Mouse (Mus musculus): ENCODE data around the gene Shld2.

The Shld2 gene

DNA sequence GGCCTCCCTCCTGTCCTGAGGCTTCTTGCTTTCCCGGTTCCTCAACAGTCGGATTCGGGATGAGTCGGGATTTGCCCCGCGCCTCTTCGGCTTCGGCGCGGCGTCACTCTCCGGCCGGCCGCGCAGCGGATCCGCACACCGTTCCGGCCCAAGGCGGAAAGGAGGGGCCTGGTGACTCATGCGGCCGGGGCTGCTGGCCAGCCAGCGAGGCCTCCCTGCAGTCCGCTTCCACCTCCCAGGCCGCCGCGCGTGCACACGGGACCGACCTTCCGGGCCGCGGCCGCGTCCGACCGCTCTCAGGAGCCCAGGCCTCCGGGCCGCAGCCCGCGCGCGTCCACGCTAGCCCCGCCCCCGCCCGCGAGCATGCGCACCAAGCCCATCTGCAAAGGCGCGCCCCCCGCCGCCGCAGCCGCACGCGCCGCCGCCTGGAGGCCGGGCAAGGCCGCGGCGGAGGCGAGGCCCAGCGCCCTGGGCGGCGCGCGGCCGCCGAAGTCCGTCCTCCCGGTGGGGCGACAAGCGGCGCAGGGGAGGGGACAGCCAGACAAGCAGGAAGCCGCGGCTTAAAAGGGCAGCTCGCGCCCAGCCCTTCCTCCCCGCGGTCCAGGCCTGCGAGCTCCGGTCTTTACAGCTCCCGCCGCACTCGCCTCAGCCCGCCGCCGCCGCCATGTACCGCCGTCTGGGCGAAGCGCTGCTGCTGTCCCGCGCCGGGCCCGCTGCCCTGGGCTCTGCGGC is at the start of gene Shld2, which contains the start of gene Glud1:
Shld2 (minus strand) TSS at position 260 of the 732 bp plus-strand sequence.
Glud1 (plus strand) TSS at position 494 of the 732 bp plus-strand sequence.
- peak; percentile 97 to 99 for DNase-seq

DNA sequence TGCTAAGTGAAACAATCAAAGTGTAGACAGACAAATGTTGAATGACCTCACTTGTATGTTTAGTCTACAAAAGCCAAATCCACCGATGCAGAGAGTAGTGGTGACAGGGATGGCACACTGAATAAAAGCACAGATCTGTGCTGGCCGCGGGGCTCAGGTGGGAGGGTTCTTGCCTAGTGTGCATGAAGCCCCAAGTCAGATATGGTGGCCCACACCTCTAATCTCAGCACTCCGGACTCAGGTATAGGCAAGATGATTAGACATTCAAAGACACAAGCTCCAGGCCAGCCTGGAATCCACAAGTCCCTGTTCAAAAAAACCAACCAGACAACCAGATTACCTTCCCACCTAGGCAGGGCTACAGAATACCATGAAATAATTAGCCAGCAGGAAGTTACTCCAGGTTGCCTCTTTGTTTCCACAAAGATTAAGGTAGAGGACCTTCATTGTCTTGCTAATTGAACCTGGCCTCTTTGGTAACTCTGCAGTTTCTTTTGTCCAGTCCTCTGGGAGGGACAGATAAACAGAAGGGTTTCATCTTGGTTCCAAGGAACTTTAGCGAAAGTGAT is 49.5 kb upstream of the Shld2 start:
- DNase-seq, result no peak

DNA sequence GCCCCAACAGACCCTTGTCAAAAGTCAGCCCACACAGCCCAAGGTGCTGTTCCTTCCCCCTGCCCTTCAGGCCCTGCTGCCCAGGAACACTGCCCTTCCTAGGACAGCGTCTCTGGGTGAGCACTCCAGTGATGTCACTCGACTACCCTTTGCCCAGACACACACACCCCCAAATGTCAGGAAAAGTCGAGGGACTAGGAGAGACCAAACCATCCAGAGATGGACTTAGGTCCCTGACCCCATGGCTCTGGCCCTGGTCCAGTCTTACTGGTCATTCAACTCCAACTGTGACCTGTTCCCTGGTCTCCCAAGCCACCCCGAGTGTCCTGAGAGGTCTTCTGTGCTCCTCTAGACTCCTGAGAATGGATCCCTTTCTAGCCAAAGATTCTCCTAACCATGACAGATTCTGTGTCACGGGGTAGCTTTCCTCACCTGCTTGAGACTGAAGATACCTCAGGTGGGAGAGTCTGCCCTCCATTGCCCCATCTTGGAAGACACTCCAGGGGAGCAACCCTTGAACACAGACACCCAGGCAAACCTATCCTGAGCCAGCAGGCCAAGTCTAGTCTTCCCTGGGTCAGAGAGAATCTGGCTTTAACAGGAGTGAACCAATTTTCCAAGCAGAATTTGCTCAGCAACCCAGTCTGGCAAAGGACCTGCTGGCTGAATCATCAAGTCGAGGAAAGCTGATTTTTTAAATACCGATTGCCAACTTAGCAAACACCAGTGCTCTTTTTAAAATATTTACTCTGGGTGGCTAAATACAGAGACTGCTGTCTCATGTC is 47.6 kb upstream of the Shld2 start:
- DNase-seq, result peak; percentile 86 to 94

DNA sequence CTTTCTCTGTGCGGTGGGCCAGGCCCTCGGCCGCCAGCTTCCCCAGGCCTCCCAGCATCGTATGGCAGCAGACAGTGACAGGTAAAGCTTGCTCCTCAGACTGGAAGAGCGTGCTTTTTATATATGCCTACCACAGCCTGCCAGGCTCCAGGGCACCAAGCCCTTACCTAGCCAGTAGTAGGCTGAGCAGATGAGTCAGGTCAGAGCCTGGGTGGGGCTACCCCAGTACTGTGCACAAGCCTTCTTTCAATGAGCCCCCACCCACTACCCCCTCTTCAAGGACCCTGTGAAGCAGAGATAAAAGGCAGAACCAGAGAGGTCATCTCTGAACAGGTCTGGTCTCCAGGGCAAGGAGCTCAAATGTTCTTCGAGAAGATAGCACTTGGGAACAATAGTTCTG is 45.0 kb upstream of the Shld2 start, which contains the start of gene Fam25c:
Fam25c (minus strand) TSS at position 133 of the 400 bp plus-strand sequence.
- no peak for DNase-seq

DNA sequence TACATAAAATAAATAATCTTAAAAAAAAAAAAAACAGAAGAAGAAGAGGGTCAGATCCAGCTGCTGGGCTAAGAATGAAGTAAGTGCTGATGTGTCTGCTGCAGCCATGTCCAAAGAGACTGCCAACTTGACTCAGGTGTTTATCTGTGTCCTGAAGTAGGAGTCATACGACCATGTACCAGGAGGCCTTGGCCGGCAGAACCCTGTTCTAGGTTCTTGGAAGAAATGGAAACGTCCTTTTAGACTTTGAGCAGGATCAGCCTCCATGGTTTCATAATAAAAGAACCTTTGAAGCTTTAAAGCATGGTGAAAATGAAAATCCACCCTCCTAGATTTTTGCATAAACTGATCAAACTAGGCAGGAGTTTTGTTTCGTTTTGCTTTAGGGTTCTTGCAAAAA is 44.2 kb upstream of the Shld2 start:
- peak; percentile 39 to 87 for DNase-seq

DNA sequence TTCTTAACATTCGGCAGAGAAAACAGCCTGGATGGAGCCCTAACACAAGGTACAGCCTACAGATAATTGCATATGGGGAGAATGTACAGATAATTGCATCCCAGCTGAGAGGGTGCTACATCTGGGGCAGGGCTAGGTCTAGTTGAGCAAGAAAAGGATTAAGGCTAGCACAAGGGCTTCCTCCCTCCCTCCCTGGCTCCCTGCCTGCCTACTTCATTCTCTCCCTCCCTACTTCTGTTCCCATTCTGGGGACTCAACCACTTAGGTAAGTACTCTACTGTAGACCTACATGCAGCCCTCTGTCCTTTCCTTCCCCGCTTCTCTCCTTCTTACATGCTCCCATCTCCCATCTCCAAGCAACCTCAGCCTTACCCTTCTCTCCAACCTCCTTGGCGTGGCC is 43.0 kb upstream of the Shld2 start:
- no peak for DNase-seq

DNA sequence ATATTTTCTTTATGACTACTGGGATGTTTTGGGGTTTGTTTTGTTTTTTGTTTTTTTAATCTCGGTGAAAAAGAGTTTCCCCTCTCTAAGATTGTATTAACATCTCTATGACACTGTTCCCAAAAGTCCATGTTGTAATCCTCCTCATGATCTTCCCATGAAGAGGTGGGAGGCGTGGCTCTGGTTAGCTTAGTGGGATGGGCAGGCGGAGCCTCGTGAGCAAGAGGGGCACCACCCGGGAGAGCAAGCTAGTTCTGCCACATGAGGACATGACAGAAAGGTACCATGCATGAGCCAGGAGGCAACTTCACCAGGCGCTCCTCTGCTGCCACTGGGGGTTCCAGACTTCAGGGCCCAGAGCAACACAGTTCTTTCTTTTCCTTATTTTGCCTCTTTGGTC is 42.2 kb upstream of the Shld2 start:
- DNase-seq, result peak in 1 of 2 experiments; percentile 38

DNA sequence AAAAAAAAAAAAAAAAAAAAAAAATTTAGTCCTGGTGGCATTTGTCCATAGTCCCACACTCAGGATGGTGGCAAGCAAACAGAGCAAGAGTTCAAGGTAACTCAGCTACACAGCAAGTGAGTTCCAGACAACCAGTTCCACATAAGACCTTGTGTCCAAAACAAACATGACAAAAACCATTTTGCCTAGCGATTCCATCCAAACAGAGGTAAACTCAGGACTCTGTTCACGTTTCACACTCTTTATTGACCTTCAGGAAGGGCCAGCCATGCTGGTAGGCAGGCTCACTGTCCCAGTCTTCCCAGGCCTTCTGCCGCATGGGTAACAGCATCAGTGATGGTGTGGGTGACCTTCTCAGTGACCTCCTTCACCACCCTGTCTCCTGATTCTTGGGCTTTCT is 41.4 kb upstream of the Shld2 start:
- DNase-seq, result peak in 1 of 2 experiments; percentile 55

DNA sequence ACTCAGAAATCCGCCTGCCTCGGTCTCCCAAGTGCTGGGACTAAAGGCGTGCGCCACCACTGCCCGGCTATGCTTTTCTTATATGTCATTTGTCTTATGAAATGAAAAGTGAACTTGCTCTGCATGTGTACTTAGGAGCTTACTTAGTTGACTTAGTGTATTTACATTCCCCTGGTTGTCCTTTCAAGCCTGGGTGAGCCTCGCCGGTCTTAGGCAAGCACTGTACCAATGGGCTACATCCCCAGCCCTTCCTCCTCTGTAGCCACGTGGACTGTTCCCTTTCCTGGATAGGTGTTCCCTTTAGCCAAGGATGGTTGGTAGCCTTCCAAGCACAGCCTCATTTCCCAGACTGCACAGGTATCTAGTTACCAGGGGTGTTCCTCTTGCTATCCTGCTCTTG is 38.7 kb upstream of the Shld2 start:
- DNase-seq, result peak; percentile 16 to 71

DNA sequence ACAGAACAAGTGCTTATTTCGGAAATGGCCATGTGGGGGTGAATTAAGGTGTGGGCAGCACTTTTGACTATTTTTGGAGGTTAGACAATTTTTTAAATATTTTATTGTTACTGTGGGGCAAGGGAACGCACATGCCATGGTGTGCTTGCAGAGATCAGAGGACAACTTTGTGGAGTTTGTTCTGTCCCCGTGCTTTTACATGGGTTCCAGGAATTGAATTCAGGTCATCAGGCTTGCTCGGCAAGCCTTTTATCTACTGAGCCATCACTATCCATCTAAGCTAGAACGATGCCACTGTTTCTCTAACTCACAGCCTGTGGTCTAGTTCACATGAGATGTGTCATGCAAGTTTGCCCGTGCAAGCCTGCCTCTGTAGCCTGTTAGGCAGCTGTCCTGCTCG is 38.0 kb upstream of the Shld2 start:
- peak in 1 of 2 experiments; percentile 30 for DNase-seq

DNA sequence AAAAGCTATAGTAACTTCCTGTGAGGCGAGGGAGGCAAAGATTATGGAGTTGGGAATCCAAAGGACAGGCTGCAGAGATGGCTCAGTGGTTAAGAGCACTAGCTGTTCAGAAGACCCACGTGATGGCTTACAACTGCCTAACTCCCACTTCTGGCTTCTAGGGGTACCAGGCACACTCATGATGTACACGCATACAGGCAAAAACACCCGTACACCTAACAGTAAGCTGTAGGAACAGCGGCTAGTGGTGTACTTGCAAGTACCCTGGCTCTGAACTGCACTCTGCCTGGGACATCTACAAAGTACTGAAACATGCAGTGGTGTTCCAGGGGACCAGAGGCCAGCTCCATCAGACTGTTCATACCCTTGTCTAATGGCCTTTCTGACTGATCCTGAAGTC is 36.8 kb upstream of the Shld2 start:
- peak in 1 of 2 experiments; percentile 33 for DNase-seq

DNA sequence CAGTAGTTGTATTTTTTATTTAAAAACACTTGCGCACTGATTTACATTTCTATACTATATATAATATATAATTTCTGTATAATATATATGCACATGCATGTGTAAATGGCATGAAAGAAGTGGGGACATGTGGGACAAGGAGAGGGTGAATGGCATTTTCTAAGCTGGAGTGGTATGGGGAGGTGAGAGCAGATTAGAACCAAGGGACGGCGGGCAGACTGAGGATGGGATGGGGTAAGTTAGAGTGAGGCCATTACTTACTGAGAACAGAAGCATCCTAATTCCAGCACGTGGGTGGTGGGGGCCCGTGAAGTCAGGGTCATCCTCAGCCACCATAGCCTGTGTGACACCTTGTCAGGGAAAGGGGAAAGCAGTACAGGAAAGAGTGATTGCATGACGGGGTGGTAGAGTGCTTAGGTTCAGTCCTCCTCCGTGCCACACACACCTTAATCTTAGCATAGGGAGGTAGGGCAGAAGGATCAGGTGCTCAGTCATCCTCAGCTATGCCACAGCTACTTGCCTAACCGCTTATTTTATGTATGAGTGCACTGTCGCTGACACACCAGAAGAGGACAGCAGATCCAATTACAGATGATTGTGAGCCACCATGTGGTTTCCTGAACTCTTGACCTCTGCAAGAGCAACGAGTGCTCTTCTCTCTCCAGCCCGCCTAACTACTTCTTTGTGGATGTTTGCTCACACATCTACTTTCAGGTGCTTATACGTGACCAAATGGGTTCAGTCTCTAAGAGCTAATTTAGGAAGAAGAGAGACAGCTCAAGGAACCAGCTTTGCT is 35.7 kb upstream of the Shld2 start:
- peak in 1 of 2 experiments; percentile 35 for DNase-seq

DNA sequence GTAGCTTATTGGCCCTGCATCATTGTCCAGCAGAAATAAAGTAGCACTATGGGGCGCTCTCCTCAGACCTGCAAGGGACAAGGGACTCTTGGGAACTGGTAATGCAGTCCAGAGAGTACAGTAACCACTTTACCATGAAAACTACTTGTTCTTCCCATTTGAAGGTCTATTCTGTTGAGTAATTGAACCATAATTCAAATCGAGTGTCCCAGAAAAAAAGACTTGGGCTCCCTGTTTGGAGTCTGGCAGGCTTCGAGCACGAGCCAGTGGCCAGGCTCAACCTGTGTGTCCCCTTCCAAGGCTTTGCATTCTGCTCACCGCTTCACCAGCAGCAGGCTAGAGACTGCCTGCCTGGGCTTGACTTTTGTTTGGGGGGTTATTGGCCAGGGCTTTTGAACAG is 34.1 kb upstream of the Shld2 start:
- peak in 1 of 2 experiments; percentile 17 for DNase-seq

DNA sequence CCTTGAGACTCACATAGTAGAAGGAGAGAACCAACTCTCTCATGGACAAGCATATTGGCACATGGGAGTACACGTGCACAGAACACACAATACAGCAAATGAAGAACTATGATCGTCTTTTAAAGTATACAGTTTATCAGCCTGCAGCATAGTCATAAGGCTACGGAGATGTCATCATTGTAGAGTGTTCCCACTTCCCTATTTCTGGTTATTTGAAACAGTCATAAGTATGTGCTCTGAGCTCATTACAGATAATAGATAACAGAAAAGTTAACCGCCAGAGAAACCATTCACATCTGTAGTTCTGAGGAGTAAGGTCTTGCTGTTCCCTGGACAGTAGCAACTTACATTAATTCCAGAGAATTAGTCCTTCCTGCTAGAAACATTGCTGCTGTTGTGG is 32.8 kb upstream of the Shld2 start:
- no peak for DNase-seq

DNA sequence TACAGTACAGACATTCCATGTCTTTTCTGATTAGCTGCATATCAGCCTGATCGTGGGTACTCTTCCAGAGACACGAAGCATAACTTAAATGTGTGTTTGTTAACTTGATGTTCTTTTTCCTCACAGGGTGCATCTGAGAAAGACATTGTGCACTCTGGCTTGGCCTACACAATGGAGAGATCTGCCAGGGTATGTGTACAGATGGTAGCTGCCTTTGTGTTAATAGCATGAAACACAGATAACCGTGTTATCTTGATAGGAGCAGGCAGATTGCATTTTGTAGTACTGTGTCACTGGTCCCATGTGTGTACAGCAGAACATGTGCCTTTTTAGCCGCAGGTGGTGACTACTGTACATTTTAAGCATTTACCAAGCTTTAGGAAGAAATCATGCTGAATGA is 31.7 kb upstream of the Shld2 start:
- no peak for DNase-seq

DNA sequence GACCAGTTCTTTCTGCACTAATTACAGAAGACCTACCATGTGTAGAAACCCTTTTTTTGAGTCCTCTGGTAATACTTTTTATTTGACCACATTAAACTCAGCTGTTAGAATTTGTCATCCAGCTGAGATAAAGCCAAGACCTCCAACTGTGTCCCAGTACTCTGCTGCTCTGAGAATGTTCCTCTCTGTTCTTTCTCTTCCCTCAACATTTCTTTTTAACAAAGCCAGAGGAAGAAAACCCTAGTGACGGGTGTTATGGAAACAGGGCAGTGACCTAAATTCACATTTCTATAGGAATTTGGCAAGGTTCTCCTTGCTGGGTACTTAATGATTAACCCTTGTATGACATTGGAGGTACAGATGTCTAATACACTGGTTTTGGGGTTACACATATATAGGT is 29.2 kb upstream of the Shld2 start:
- DNase-seq, result no peak

DNA sequence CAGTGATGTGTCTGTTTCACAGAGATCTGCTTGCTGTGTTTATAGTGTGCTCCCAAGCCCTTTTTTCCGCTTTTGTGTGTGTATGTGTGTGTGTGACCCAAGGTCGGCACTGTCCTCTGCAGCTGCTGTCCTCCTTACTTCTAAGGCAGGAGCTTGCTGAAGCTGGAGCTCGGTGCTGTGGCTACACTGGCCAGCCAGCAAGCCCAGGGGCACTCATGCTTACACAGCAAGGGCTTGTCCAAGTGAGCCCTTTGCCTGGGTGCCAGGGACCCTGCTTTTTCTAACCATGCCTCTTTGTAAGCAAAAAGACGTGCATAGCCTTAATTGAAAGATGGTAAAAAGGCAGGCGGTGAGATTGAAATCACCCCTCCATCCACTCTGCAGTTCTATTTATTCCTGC is 22.2 kb upstream of the Shld2 start:
- DNase-seq, result no peak

DNA sequence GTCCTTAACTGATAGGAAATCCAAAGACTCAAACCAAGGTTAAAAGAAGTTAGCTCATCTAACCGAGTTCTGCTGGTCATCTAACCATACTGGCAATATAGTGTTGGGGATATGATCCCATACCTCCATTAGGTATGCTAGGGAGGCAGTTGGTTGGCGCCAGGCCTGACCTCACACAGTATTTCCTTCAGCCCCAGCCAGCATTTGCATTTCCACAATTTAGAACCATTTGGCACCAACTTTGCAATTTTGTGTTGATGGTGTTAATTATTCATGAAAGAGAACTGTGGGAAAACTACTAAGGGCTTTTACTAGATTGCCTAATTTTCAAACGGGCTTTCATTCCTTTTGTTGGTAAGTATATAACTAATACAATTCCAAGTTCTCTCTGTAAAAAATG is 21.6 kb upstream of the Shld2 start:
- peak; percentile 52 to 72 for DNase-seq

DNA sequence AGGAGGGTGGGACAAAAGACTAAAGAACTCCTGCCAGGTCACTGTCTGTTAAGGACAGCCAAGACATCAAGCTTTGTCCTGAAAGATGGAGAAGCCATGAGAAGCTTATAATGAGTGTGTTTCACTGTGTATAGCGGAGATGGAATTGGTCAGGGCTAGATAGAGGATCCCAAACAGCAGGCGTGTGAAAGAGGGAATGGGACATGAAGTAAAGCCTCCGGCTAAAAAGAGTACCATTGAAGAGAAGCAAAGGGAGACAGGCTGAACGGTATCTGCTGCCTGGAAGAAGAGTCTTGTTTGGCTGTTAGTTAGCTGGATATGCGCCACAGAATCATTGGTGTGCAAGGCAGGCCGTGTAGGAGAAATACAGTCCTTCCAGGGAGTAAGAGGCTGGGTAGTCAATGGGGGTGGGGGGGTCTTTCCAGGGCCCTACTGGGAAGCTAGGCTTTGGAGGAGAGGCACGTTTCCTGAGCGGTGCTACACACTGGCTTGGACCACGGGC is 20.4 kb upstream of the Shld2 start:
- no peak for DNase-seq

DNA sequence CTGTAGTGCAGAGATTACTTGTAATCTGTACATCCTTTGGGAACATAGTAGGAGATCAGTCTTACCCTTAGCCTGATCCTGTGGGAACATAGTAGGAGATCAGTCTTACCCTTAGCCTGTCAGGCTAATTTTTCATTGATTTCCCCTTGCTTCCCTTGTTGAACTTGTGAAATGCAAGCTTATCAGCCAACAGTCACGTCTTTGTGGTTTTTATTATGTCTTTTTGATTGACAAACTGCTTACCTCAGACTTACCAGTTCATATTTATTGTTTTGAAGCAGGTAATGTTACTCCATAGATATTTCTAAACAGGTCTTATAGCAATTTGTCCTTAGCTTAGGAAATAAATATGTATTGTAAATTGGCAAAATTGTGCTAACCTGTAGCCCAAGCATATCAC is 17.3 kb upstream of the Shld2 start:
- DNase-seq, result no peak

DNA sequence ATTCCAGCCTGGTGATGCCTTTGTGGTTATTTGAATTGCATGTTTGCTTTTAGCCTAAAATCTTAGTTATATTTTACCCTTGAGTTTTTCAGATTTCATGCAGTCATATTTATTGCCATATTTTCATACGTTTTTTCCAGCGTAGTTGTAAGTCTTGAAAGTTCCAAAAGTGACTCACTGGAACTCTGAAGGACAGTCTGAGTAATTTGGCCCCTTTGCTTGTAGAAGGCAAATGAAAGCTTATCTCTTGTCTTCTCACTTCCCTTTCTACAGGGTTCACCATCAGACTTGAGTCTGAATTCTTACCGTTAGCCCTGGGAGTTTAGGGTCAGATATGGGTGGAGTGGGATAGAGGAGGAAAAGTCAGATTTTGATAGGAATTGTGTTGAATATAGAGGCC is 16.3 kb upstream of the Shld2 start:
- no peak for DNase-seq

DNA sequence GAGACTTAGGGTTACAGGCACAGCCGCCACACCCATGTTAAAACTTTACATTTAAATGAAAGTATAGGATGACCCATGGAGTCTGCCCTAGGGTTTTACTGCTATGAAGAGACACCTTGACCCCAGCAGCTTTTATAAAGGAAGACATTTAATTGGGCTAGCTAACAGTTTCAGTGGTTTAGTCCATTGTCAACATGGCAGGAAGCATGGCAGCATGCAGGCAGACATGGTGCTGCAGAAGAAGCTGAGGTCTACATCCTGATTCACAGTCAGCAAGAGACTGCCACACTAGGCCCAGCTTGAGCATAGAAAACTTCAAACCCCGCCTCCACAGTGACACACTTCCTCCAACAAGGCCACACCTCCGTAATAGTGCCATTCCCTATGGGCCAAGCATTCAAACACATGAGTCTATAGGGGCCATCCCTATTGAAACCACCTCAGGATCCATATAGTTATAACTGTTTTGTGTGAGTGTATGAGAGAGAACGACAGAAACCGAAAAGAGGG is 13.3 kb upstream of the Shld2 start:
- no peak for DNase-seq

All from kidney, postnatal 25 days (tissue).